Mouse (Mus musculus) testis, adult 2 months (tissue): ENCODE results near the gene Odf3b. TPM values are rescaled to one million over a fixed set of nuclear protein-coding genes. Genes with fewer than 3 reads are reported as not detected.

ENCODE experiments used
- H3K27ac ChIP-seq: fragments of 200-500 bp; 2 replicates; pipeline ENCODE4 v1.5.1; 2012; ENCODE audit warnings: low read depth, low read length; ENCODE audit not compliant: control insufficient read depth, insufficient read depth
- H3K27me3 ChIP-seq: fragments of 200-500 bp; 2 replicates; pipeline ENCODE4 v1.6.1; 2012; ENCODE audit warnings: mild to moderate bottlenecking, low read length, moderate library complexity; ENCODE audit not compliant: control insufficient read depth, insufficient read depth
- H3K36me3 ChIP-seq: fragments of 200-500 bp; 2 replicates; pipeline ENCODE4 v1.6.1; 2012; ENCODE audit warnings: mild to moderate bottlenecking, low read length; ENCODE audit not compliant: control insufficient read depth, insufficient read depth
- H3K4me1 ChIP-seq: fragments of 200-500 bp; 2 replicates; pipeline ENCODE4 v1.6.1; 2012; ENCODE audit warnings: low read length; ENCODE audit not compliant: control insufficient read depth, insufficient read depth
- H3K4me3 ChIP-seq: fragments of 200-500 bp; 2 replicates; pipeline ENCODE4 v1.5.1; 2012; ENCODE audit warnings: low read depth, mild to moderate bottlenecking, low read length, moderate library complexity, mixed read lengths; ENCODE audit not compliant: control insufficient read depth
- CTCF ChIP-seq: fragments of 200-500 bp; IDR thresholded peaks from 2 replicates; pipeline ENCODE4 v1.5.1; 2012; ENCODE audit warnings: low read depth, mild to moderate bottlenecking, inconsistent platforms, low read length, moderate library complexity; ENCODE audit not compliant: control insufficient read depth, insufficient read depth, insufficient replicate concordance
- POLR2A ChIP-seq: fragments of 200-500 bp; IDR thresholded peaks from 2 replicates; pipeline ENCODE4 v1.6.1; 2012; ENCODE audit warnings: low read depth, mild to moderate bottlenecking, inconsistent platforms, low read length, moderate library complexity; ENCODE audit not compliant: control insufficient read depth
- polyA plus RNA-seq: library from polyadenylated mRNA; depleted of rRNA; stranded (reverse); fragments of >200 nt; gene quantifications from 2 replicates; pipeline ENCODE4 v1.2.3, GENCODE M21; 2012

Odf3b gene
- polyA plus RNA-seq, 1 experiment: 78.4 TPM

DNA sequence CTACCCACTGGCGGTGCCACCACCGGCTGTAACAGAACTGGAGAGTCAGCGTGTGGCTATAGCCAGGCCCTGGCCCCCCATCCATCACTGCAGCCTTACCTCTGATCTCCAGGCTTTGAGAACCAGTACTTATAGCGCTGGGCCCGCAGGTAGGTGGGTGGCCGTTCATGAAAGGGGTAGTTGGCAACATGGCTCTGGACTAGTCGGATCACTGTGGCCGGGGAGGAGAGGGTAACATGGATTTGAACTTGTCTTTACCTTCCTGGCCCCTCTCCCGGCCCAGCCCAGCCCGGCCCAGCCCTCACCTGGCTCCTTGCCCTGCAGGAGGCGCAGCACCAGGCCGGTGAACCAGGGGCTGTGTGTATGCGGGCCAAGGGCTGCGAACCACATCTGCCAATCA is 27.0 kb downstream of the Odf3b start:
- Histone ChIP-seq H3K36me3 (peaks cover 2% of the 10 kb centered on the region), H3K4me1 (peaks cover 7% of the 10 kb centered on the region), H3K27me3 (no peaks in the 10 kb centered on the region), H3K27ac (no peak overlapping the region), H3K4me3 (no peak overlapping the region)
- TF ChIP-seq CTCF (no peak), POLR2A (no peak)

GRCm38 (mm10) chr15:89351302-89351701 is 27.8 kb downstream of the Odf3b start:
- TF ChIP-seq CTCF: no peak
- TF ChIP-seq POLR2A: no peak
- peaks cover 7% of the 10 kb centered on the region for H3K4me1 ChIP-seq
- H3K4me3 ChIP-seq: no peak overlapping the region

GRCm38 (mm10) chr15:89350447-89350846 is 28.6 kb downstream of the Odf3b start:
- H3K4me1 ChIP-seq: peaks cover 7% of the 10 kb centered on the region
- H3K36me3 ChIP-seq: peaks cover 2% of the 10 kb centered on the region
- no peak overlapping the region for H3K4me3 ChIP-seq
- H3K27ac ChIP-seq: no peak overlapping the region
- no peaks in the 10 kb centered on the region for H3K27me3 ChIP-seq
- TF ChIP-seq CTCF (no peak), POLR2A (no peak)

More at GRCm38 (mm10) chr15:89351302-89351701, 27.8 kb downstream of the Odf3b start:
- H3K27me3 ChIP-seq: no peaks in the 10 kb centered on the region
- H3K36me3 ChIP-seq: peaks cover 2% of the 10 kb centered on the region
- H3K27ac ChIP-seq: no peak overlapping the region

DNA sequence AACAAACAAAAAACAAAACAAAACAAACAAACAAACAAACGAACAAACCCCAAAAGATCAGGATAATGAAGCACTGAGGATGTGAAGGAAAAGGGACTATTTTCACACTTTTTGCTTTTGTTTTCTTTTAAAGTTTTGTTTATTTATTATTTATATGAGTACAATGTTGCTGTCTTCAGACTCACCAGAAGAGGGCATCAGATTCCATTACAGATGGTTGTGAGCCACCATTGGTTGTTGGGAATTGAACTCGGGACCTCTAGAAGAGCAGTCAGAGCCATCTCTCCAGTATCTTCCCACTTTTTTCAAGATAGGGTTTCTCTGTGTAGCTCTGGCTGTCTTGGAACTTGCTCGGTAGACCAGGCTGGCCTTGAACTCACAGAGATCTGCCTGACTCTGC is 35.8 kb downstream of the Odf3b start:
- TF ChIP-seq CTCF (no peak), POLR2A (no peak)
- H3K4me3 ChIP-seq: no peak overlapping the region
- no peak overlapping the region for H3K27ac ChIP-seq
- no peaks in the 10 kb centered on the region for H3K36me3 ChIP-seq
- no peaks in the 10 kb centered on the region for H3K4me1 ChIP-seq
- H3K27me3 ChIP-seq: no peaks in the 10 kb centered on the region

DNA sequence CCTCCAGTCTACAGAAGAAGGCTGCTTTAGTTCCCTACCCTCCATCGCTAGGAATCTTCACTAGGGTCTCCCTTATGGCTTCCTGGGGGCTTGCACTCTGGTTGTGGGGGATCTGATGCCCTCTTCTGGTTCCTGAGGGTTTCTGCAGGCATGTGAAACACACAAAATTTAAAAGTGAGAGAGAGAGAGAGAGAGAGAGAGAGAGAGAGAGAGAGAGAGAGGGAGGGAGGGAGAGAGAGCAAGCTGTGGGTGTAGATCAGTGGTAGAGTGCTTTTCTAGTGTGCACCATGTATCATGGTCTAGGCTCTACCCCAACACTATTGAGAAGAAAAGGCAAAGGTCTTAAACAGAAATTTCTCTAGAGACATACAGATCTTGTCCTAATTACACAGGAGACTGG is 37.4 kb downstream of the Odf3b start:
- H3K27me3 ChIP-seq: no peaks in the 10 kb centered on the region
- TF ChIP-seq POLR2A (no peak), CTCF (no peak)
- H3K4me1 ChIP-seq: no peaks in the 10 kb centered on the region; the same call in 1 of the 2 replicates
- no peak overlapping the region for H3K4me3 ChIP-seq
- H3K36me3 ChIP-seq: no peaks in the 10 kb centered on the region
- H3K27ac ChIP-seq: no peak overlapping the region

DNA sequence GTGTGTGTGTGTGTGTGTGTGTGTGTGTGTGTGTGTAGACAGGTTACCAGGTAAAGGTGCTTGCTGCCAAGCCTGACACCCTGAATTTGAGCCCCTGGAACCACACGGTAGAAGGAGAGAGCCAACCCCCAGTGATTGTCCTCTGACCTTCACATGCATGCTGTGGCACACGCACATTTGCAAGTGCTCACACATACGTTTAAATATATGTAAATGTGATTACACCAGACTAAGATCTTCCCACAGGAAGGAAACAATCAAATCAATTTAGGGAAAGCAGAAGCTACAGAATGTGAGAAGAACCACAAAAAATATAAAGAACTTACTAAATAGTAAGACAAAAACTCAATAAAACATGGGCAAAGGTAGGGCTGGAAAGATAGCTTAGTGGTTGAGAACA is 38.9 kb downstream of the Odf3b start:
- TF ChIP-seq POLR2A (no peak), CTCF (no peak)

DNA sequence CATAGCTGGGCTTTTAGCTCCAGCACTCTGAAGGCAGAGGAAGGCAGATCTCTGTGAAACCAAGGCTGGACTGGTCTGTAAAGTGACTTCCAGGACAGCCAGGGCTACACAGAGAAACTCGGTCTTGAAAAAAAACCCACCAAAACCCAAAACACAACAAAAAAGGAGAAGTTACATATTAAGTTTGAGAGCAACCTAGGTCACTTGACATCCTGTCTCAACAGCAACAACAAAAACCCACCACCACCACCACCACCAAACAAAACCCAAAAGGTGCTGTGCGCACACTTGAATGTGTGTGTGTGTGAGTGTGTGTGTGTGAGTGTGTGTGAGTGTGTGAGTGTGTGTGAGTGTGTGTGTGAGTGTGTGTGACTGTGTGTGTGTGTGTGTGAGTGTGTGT is 39.4 kb downstream of the Odf3b start:
- no peaks in the 10 kb centered on the region for H3K36me3 ChIP-seq
- H3K4me3 ChIP-seq: no peak overlapping the region
- H3K4me1 ChIP-seq: peaks cover 8% of the 10 kb centered on the region
- TF ChIP-seq POLR2A (no peak), CTCF (no peak)
- no peak overlapping the region for H3K27ac ChIP-seq
- no peaks in the 10 kb centered on the region for H3K27me3 ChIP-seq

More for the DNA sequence above, 38.9 kb downstream of the Odf3b start:
- Histone ChIP-seq H3K36me3 (no peaks in the 10 kb centered on the region), H3K4me3 (no peak overlapping the region), H3K27me3 (no peaks in the 10 kb centered on the region), H3K27ac (no peak overlapping the region), H3K4me1 (peaks cover 5% of the 10 kb centered on the region)

DNA sequence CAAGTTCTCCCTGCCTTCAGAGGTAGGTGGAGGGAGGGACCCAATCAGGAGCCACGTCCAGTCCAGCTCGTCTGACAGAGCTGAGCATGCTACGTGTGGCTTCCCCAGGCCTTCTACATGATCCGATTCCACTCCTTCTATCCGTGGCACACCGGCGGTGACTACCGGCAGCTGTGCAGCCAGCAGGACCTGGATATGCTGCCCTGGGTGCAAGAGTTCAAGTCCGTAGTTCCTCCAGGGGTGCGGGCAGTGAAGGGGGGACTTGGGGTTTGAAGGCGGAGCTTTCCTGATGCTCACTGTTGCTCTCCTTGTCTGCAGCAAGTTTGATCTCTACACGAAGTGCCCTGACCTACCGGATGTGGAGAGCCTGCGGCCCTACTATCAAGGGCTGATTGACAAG is 42.7 kb downstream of the Odf3b start:
- H3K4me3 ChIP-seq: no peak overlapping the region
- H3K4me1 ChIP-seq: peaks cover 8% of the 10 kb centered on the region
- TF ChIP-seq CTCF (no peak), POLR2A (no peak)
- no peaks in the 10 kb centered on the region for H3K27me3 ChIP-seq
- no peak overlapping the region for H3K27ac ChIP-seq
- no peaks in the 10 kb centered on the region for H3K36me3 ChIP-seq
